ENCODE assay signal across 10 mouse cellular contexts in genomic region chr11:83465976-83466375, GRCm38 (mm10). TPM values are rescaled to one million over a fixed set of nuclear protein-coding genes. Genes with fewer than 3 reads are reported as not detected.
A peak's percentile ranks its signal among the peaks of the same experiment; 100 is the strongest.
DNase-seq lines count a peak whose midpoint lies in the region; ATAC-seq and TF ChIP-seq lines count a peak whose summit lies in the region.
"Had no signal": no experiment of that assay in that cellular context is flagged by ENCODE, and none has a peak within 500 bp of the region (broad histone marks: within the 10 kb centered on the region; RNA-seq: fewer than 3 reads in every experiment).

No protein-coding gene starts in this region.

- H3K4me3 ChIP-seq in heart, adult 2 months = no peak overlapping the region
- no peak overlapping the region for H3K4me3 ChIP-seq in heart, embryonic 12.5 days

- peak; percentile 78; the same call in 1 of the 2 replicates for TF ChIP-seq EP300 in heart, adult 2 months (IDR thresholded peaks at IDR 0.05; ENCODE audit: insufficient read depth, low read depth, low read length)

- DNase-seq in heart, adult 2 months = peak; percentile 71 to 79
- DNase-seq in MN1 (ENCODE audit: low spot score) = peak; percentile 73
- DNase-seq in cerebellum, adult 11-12 months = peak; percentile 91
- DNase-seq in kidney, postnatal 25 days = peak; percentile 56 to 79
- DNase-seq in thymus, postnatal 25 days = no peak
- DNase-seq in spleen, adult 12 weeks (ENCODE audit: low spot score) = no peak
- DNase-seq in c-Kit-positive CD71-positive TER-119-positive erythroid progenitor cells, embryonic 14.5 days (ENCODE audit: low spot score) = no peak

- no peaks in the 10 kb centered on the region for H3K27me3 ChIP-seq in heart, adult 2 months (ENCODE audit: control insufficient read depth, insufficient read depth, low read length)
- peaks cover 19% of the 10 kb centered on the region for H3K27me3 ChIP-seq in heart, embryonic 12.5 days (replicated peaks)

- 8% methylated on average over 2 of the region's 2 CpGs for WGBS in heart, adult 2 months
- 28% methylated on average over 2 of the region's 2 CpGs for WGBS in heart, embryonic 12.5 days

- peaks cover 4% of the 10 kb centered on the region; the same call in 1 of the 2 replicates for H3K36me3 ChIP-seq in heart, adult 2 months (ENCODE audit: control insufficient read depth, insufficient read depth, low read length)
- H3K36me3 ChIP-seq in heart, embryonic 12.5 days = no peaks in the 10 kb centered on the region

- intact Hi-C loops in heart, adult 2 months (cut with DNase I) = loop anchor here (5.0 kb wide), 1 partner anchor 514 kb away; the partner anchor contains the start of gene Slfn5

- H3K9me3 ChIP-seq in heart, embryonic 12.5 days (replicated peaks) = no peaks in the 10 kb centered on the region; the same call in 1 of the 2 replicates

- peaks cover 3% of the 10 kb centered on the region; the same call in 1 of the 2 replicates for H3K79me2 ChIP-seq in heart, adult 2 months (replicated peaks; ENCODE audit: control insufficient read depth, insufficient read depth, low read length)

- no peak overlapping the region for H3K4me2 ChIP-seq in heart, embryonic 12.5 days

- ATAC-seq in heart, embryonic 12.5 days (ENCODE audit: insufficient number of reproducible peaks, low FRiP score) = no peak

- H3K4me1 ChIP-seq in heart, adult 2 months (ENCODE audit: control insufficient read depth, insufficient read depth, low read length) = peaks cover 21% of the 10 kb centered on the region
- H3K4me1 ChIP-seq in heart, embryonic 12.5 days (replicated peaks) = peaks cover 43% of the 10 kb centered on the region

- no peak overlapping the region for H3K9ac ChIP-seq in heart, adult 2 months (ENCODE audit: low read depth, low read length)
- no peak overlapping the region for H3K9ac ChIP-seq in heart, embryonic 12.5 days

- TF ChIP-seq POLR2A in heart, adult 2 months (IDR thresholded peaks at IDR 0.05; ENCODE audit: insufficient read depth, low read depth, low read length) = no peak

- no peak for TF ChIP-seq CTCF in heart, adult 2 months (IDR thresholded peaks at IDR 0.05)

- H3K27ac ChIP-seq in heart, adult 2 months = peak overlapping the region; percentile 72
- no peak overlapping the region for H3K27ac ChIP-seq in heart, embryonic 12.5 days (ENCODE audit: poor library complexity, severe bottlenecking)

RNA-seq across cellular contexts. Expression of gene Mmp28, which starts 3.1 kb away (rescaled TPM):
- 1 to 10 TPM; 4.7 to 4.9 TPM for total RNA-seq in heart, adult 2 months (2021)
- 3.3 and 4.4 TPM in 2 replicates for polyA plus RNA-seq in heart, adult 2 months (2012; rRNA removed)
- polyA plus RNA-seq in heart, embryonic 12.5 days (2016; fragmentation: Nextera tagmentation; extraction: Ambion mirVana) = 3.4 and 3.5 TPM in 2 replicates

RNA-seq across cellular contexts. Expression of gene Taf15, which starts 6.9 kb away (rescaled TPM):
- total RNA-seq in heart, adult 2 months (2021) = 10 to 100 TPM; 34.2 to 39.6 TPM
- polyA plus RNA-seq in heart, adult 2 months (2012; rRNA removed) = 9.1 and 15.2 TPM in 2 replicates
- polyA plus RNA-seq in heart, embryonic 12.5 days (2016; fragmentation: Nextera tagmentation; extraction: Ambion mirVana) = 12.1 and 12.9 TPM in 2 replicates

RNA-seq across cellular contexts. Expression of gene 1700020L24Rik, which starts 28.5 kb away (rescaled TPM):
- total RNA-seq in heart, adult 2 months (2021) = not detected
- polyA plus RNA-seq in heart, adult 2 months (2012; rRNA removed) = 0.27 TPM in 1 of 2 replicates, not detected in the other
- 1.4 and 1.6 TPM in 2 replicates for polyA plus RNA-seq in heart, embryonic 12.5 days (2016; fragmentation: Nextera tagmentation; extraction: Ambion mirVana)

RNA-seq across cellular contexts. Expression of gene Gas2l2, which starts 36.7 kb away (rescaled TPM):
- not detected for total RNA-seq in heart, adult 2 months (2021)
- 0.10 TPM in 1 of 2 replicates, not detected in the other for polyA plus RNA-seq in heart, adult 2 months (2012; rRNA removed)
- polyA plus RNA-seq in heart, embryonic 12.5 days (2016; fragmentation: Nextera tagmentation; extraction: Ambion mirVana) = 0.32 TPM in 1 of 2 replicates, not detected in the other
- polyA plus RNA-seq: spleen, adult 2 months had no signal

RNA-seq across cellular contexts. Expression of gene Heatr9, which starts 56.0 kb away (rescaled TPM):
- not detected for total RNA-seq in heart, adult 2 months (2021)
- not detected in 2 replicates for polyA plus RNA-seq in heart, adult 2 months (2012; rRNA removed)
- not detected in 2 replicates for polyA plus RNA-seq in heart, embryonic 12.5 days (2016; fragmentation: Nextera tagmentation; extraction: Ambion mirVana)
- polyA plus RNA-seq: limb, embryonic 14.5 days had no signal

Comparison
In these comparisons a context has a peak if more than half of its experiments do, and no peak if none do; other contexts are left out.
1. DNase-seq: peak in heart, adult 2 months (2 of 2), MN1 (single experiment), cerebellum, adult 11-12 months (single experiment) and kidney, postnatal 25 days (2 of 2); none in thymus, postnatal 25 days (single experiment), spleen, adult 12 weeks (single experiment) and c-Kit-positive CD71-positive TER-119-positive erythroid progenitor cells, embryonic 14.5 days (single experiment).